ENCODE assay signal across 8 mouse cellular contexts in the genomic region with DNA sequence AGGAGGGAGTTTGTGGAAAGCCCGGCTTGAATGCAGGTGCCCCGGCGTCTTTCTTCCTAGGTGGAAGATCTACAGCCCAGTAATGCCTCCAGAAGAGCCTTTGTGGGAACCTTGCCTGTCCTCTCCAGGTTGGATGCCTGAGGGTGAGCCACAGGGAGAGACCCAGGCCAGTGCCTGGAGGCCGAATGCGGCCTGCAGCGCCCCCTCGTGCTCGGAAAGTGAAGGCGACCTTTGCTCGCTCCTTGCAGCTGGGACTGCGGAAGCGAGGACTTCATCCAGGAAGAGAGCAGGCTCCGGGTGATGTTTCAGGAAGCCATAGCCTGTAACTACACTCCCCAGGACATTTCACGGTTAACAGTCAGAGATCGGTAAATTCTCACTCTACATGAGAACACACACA. TPM values are rescaled to one million over a fixed set of nuclear protein-coding genes. Genes with fewer than 3 reads are reported as not detected.
DNase-seq lines count a peak whose midpoint lies in the region; ATAC-seq lines count a peak whose summit lies in the region.

No protein-coding gene starts in this region.

- WGBS in liver, embryonic 12.5 days (ENCODE audit: insufficient replicate concordance): 11% methylated on average over 15 of the region's 15 CpGs
- WGBS in liver, embryonic 13.5 days (ENCODE audit: insufficient replicate concordance): 12% methylated on average over 15 of the region's 15 CpGs

- H3K9me3 ChIP-seq in liver, embryonic 12.5 days (replicated peaks): no peaks in the 10 kb centered on the region
- no peaks in the 10 kb centered on the region for H3K9me3 ChIP-seq in liver, embryonic 13.5 days (replicated peaks)

- H3K27ac ChIP-seq in liver, embryonic 12.5 days: no peak overlapping the region
- no peak overlapping the region for H3K27ac ChIP-seq in liver, embryonic 13.5 days

- no peak overlapping the region for H3K9ac ChIP-seq in liver, embryonic 12.5 days
- no peak overlapping the region for H3K9ac ChIP-seq in liver, embryonic 13.5 days

- no peak for ATAC-seq in liver, embryonic 12.5 days
- no peak for ATAC-seq in liver, embryonic 13.5 days (ENCODE audit: low read depth)

- H3K27me3 ChIP-seq in liver, embryonic 12.5 days (replicated peaks): no peaks in the 10 kb centered on the region
- no peaks in the 10 kb centered on the region for H3K27me3 ChIP-seq in liver, embryonic 13.5 days

- H3K4me3 ChIP-seq in liver, embryonic 12.5 days: no peak overlapping the region
- H3K4me3 ChIP-seq in liver, embryonic 13.5 days (replicated peaks): no peak overlapping the region

- no peaks in the 10 kb centered on the region for H3K36me3 ChIP-seq in liver, embryonic 12.5 days
- no peaks in the 10 kb centered on the region for H3K36me3 ChIP-seq in liver, embryonic 13.5 days

- DNase-seq in liver (peak; percentile 48), adipocyte (ENCODE audit: low spot score) (no peak)
- peak; percentile 33 for DNase-seq in adrenal gland, adult 8-10 months
- DNase-seq in forelimb bud, embryonic 11.5 days (ENCODE audit: low read depth, low spot score): peak; percentile 64
- peak; percentile 11 for DNase-seq in kidney, adult 9 months
- DNase-seq in liver, embryonic 13.5 days: peak; percentile 13
- DNase-seq in retina, embryonic 14.5 days (ENCODE audit: low spot score): peak; percentile 69

- H3K4me1 ChIP-seq in liver, embryonic 12.5 days: no peaks in the 10 kb centered on the region
- H3K4me1 ChIP-seq in liver, embryonic 13.5 days (replicated peaks): no peaks in the 10 kb centered on the region

- H3K4me2 ChIP-seq in liver, embryonic 12.5 days: no peak overlapping the region
- H3K4me2 ChIP-seq in liver, embryonic 13.5 days: no peak overlapping the region

RNA-seq across cellular contexts. Expression of gene Marco, which starts 35.9 kb away (rescaled TPM):
- 11.9 and 13.0 TPM in 2 replicates for polyA plus RNA-seq in liver, embryonic 12.5 days (2016; fragmentation: Nextera tagmentation; extraction: Ambion mirVana)
- not detected for total RNA-seq in adrenal gland, adult 8-10 months (2022)
- polyA plus RNA-seq in liver, embryonic 13.5 days (2015; fragmentation: Nextera tagmentation; extraction: Ambion mirVana): 24.2 and 26.0 TPM in 2 replicates
